Mouse (Mus musculus) limb, embryonic 10.5 days (tissue): ENCODE results near the gene Cdkl3. TPM values are rescaled to one million over a fixed set of nuclear protein-coding genes. Genes with fewer than 3 reads are reported as not detected.

ENCODE experiments used
- DNase-seq: peaks from one replicate; pipeline ENCODE4 v3.0.0-alpha.2; 2017; ENCODE audit warnings: low spot score
- H3K27ac ChIP-seq: fragments of 300-500 bp; sonication (generic); 2 replicates; pipeline ENCODE4 v1.5.1; 2016; ENCODE audit warnings: mild to moderate bottlenecking
- H3K27me3 ChIP-seq: fragments of 300-500 bp; sonication (generic); 2 replicates; pipeline ENCODE4 v1.6.1; 2016; ENCODE audit warnings: low read depth, mild to moderate bottlenecking; ENCODE audit not compliant: poor library complexity, severe bottlenecking
- H3K36me3 ChIP-seq: fragments of 300-500 bp; sonication (generic); 2 replicates; pipeline ENCODE4 v1.6.1; 2016; ENCODE audit warnings: mild to moderate bottlenecking, moderate library complexity
- H3K4me1 ChIP-seq: fragments of 300-500 bp; sonication (generic); 2 replicates; pipeline ENCODE4 v1.6.1; 2016
- H3K4me3 ChIP-seq: fragments of 300-500 bp; sonication (generic); 2 replicates; pipeline ENCODE4 v1.5.1; 2016; ENCODE audit warnings: mild to moderate bottlenecking, moderate library complexity
- H3K9me3 ChIP-seq: fragments of 300-500 bp; sonication (generic); replicated peaks from 2 replicates; pipeline ENCODE4 v1.6.1; 2016; ENCODE audit warnings: mild to moderate bottlenecking
- WGBS: fragments of 180-500 bp; shearing (Covaris S2); methylation state at CpG from one replicate; pipeline ENCODE4 v1.1.7; 2016; 5-methylcytosine and 5-hydroxymethylcytosine counted together
- polyA plus RNA-seq: library from polyadenylated mRNA; unstranded; fragments of >200 nt; fragmentation: Nextera tagmentation; extraction: Ambion mirVana; gene quantifications from 2 replicates; pipeline ENCODE4 v1.2.1, GENCODE M21; 2016

The Cdkl3 gene
- polyA plus RNA-seq, 1 experiment from 2014 or later: 11.8 TPM

GRCm38 (mm10) chr11:51971644-51972043 is 32.4 kb upstream of the Cdkl3 start:
- peaks cover 8% of the 10 kb centered on the region for H3K4me1 ChIP-seq
- no peaks in the 10 kb centered on the region for H3K9me3 ChIP-seq
- 94% methylated on average over 6 of the region's 6 CpGs for WGBS
- peaks cover 70% of the 10 kb centered on the region for H3K36me3 ChIP-seq
- H3K27me3 ChIP-seq: no peaks in the 10 kb centered on the region
- no peak overlapping the region for H3K27ac ChIP-seq
- DNase-seq: no peak
- H3K4me3 ChIP-seq: no peak overlapping the region

GRCm38 (mm10) chr11:51999611-52000289 is 4.3 kb upstream of the Cdkl3 start:
- DNase-seq: peak; percentile 85
- peak overlapping the region; percentile 99 for H3K27ac ChIP-seq
- peaks cover 34% of the 10 kb centered on the region for H3K36me3 ChIP-seq
- no peaks in the 10 kb centered on the region for H3K9me3 ChIP-seq
- WGBS: 0% methylated on average over 29 of the region's 29 CpGs
- H3K27me3 ChIP-seq: no peaks in the 10 kb centered on the region
- peak overlapping the region; percentile 79 for H3K4me3 ChIP-seq
- H3K4me1 ChIP-seq: peaks cover 34% of the 10 kb centered on the region

DNA sequence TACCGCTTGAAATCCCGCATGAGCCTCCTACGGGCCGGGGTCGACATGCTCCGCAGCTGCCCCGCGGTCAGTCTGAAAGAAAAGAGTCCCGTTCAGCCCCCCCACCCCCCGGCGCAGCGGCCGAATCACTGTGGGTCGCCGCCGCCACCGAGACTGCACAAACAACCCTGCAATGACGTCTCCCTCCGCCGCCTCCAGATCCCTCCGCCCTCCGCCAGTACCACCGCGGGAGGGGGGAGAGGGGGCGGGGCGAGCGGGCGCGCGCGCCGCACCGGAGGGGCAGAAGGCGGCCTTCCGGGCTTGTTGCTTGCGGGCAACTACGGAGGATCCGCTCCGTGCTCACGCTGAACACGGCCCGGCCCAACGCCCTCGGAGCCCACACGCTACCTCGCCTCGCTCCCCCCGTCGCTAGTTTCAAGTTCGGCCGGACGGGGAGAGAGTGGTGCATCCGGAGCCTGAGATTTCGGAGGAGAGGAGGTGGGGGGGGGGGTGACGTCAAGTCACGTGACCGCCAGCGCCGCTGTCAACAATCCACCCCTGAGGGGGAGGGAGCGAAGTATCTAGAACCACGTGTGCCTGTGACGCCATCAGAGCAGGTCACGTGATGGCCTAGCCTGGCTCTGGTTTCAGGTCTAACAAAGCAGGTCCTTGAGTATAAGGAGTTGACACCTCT is 3.6 kb upstream of the Cdkl3 start, which contains the start of gene Ube2b:
TSS of gene Ube2b (minus strand) at position 473 of the 673 bp plus-strand sequence.
- no peaks in the 10 kb centered on the region for H3K9me3 ChIP-seq
- H3K4me1 ChIP-seq: peaks cover 37% of the 10 kb centered on the region
- H3K27me3 ChIP-seq: no peaks in the 10 kb centered on the region
- DNase-seq: peak; percentile 98
- WGBS: under 1% methylated on average over 63 of the region's 63 CpGs
- peaks cover 27% of the 10 kb centered on the region for H3K36me3 ChIP-seq
- H3K4me3 ChIP-seq: peak within 1 kb of the TSS; percentile 79
- H3K27ac ChIP-seq: peak within 1 kb of the TSS; percentile 99

DNA sequence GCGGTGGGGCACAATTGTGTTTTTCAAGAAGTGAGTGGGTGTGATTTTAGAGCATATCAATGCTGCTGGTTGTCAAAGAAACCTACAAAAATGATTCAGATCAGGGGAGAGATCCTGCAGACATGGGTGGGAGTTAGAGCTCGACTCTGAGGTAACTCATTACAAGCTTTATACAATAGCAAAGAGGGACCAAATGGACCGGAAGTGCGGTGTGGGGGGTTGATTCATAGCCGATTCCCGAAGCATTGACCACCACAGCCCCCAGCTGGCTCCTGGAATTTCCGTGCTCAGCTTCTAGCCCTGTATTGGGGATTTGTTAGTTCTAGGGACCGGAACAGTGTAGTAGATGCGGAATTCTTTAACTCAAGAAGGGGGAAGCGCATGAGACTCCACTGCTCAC is 2.7 kb upstream of the Cdkl3 start:
- H3K9me3 ChIP-seq: no peaks in the 10 kb centered on the region
- peak overlapping the region; percentile 79 for H3K4me3 ChIP-seq
- DNase-seq: no peak

DNA sequence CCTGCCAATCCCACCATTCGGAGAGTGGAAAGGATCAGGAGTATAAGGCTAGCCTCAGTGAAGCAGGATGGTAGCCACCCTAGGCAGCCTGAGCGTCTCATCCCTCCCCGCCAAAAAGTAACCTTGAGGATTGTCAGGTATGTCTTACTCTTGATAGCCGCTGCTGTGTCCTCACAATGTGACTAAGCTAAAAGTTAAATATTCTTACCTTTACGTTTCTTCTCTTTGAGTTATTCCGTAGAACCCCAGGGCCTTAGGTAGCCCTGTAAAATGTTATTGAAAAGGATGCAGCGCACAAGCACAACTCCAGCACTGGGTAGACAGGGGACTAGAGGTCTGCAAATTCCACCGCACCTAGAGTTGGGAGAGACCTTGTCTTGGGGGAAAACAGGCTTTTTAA is 2.2 kb upstream of the Cdkl3 start:
- WGBS: 95% methylated on average over 8 of the region's 8 CpGs
- no peaks in the 10 kb centered on the region for H3K27me3 ChIP-seq
- peak overlapping the region; percentile 99; the same call in 1 of the 2 replicates for H3K27ac ChIP-seq
- peak overlapping the region; percentile 79; the same call in 1 of the 2 replicates for H3K4me3 ChIP-seq
- no peak for DNase-seq
- H3K4me1 ChIP-seq: peaks cover 46% of the 10 kb centered on the region
- peaks cover 13% of the 10 kb centered on the region for H3K36me3 ChIP-seq
- no peaks in the 10 kb centered on the region for H3K9me3 ChIP-seq

More for the DNA sequence above, 2.7 kb upstream of the Cdkl3 start:
- Histone ChIP-seq H3K27ac (peak overlapping the region; percentile 99), H3K27me3 (no peaks in the 10 kb centered on the region), H3K36me3 (peaks cover 18% of the 10 kb centered on the region), H3K4me1 (peaks cover 46% of the 10 kb centered on the region)
- WGBS: 79% methylated on average over 10 of the region's 10 CpGs

DNA sequence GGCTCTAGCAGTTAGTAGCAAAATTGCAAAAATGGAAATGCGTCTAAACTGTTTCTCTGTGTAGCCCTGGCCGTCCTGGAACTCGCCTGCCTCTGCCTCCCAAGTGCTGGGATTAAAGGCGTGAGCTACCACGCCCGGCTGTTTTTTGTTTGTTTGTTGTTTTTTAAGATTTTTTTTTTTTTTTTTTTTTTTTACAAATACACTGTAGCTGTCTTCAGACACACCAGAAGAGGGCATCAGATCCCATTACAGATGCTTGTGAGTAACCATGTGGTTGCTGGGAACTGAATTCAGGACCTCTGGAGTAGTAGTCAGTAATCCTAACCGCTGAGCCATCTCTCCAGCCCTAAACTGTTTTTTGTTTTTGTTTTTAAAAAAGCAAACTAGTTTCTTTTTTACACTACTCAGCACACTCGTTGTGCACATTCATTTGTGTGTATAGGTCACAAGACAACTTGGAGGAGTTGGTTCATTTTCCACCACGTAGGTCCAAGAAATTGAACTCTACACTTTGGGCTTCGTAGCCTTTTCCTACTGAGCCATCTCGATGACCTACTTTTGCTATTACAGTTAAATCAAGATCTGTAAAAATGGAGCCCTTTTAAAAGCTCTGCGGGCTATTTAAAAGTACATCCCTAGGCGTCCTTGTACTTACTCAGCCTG is 1.0 kb upstream of the Cdkl3 start:
- Histone ChIP-seq H3K9me3 (no peaks in the 10 kb centered on the region), H3K27ac (peak overlapping the region; percentile 91), H3K4me1 (peaks cover 43% of the 10 kb centered on the region), H3K36me3 (peaks cover 2% of the 10 kb centered on the region), H3K4me3 (peak overlapping the region; percentile 73), H3K27me3 (no peaks in the 10 kb centered on the region)
- WGBS: 80% methylated on average over 13 of the region's 13 CpGs
- no peak for DNase-seq

DNA sequence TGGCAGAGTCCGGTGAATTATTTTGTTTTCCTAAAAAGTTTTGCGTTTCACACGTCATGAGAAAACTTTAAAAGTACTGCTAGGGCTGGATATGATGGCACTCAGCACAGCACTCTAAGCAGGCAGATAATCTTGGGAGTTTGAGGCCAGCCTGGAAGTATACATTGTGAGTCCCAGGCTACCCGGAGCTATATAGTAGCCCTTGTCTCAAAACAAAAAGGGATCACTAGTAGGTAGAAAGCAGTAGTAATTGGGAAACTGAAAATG is 583 bp upstream of the Cdkl3 start:
- H3K36me3 ChIP-seq: no peaks in the 10 kb centered on the region
- peak overlapping the region; percentile 73 for H3K4me3 ChIP-seq
- H3K4me1 ChIP-seq: peaks cover 38% of the 10 kb centered on the region
- WGBS: 21% methylated on average over 4 of the region's 4 CpGs
- H3K27me3 ChIP-seq: no peaks in the 10 kb centered on the region
- DNase-seq: no peak
- H3K27ac ChIP-seq: peak overlapping the region; percentile 91
- no peaks in the 10 kb centered on the region for H3K9me3 ChIP-seq

DNA sequence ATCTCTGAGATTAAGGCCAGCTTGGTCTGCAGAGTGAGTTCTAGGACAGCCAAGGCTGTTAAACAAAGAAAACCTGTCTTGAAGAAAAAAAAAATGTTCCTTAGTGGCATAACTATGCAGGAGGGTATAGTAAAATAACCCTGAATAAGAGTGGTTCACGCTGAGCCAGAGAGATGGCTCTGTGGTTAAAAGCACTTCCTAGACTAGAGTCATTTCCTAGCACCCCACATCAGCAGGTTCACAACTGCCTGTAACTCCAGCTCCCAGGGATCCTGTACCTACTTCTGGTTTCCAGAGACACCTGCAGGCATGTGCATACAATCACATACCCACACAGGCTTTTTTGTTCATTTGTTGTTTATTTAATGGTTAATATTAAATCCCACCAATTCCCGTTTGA is 1.6 kb downstream of the Cdkl3 start:
- no peak for DNase-seq
- H3K27me3 ChIP-seq: no peaks in the 10 kb centered on the region
- no peaks in the 10 kb centered on the region for H3K9me3 ChIP-seq
- H3K4me3 ChIP-seq: peak overlapping the region; percentile 73; the same call in 1 of the 2 replicates
- 84% methylated on average over 2 of the region's 2 CpGs for whole genome bisulfite sequencing
- peaks cover 28% of the 10 kb centered on the region for H3K4me1 ChIP-seq
- H3K36me3 ChIP-seq: no peaks in the 10 kb centered on the region
- no peak overlapping the region for H3K27ac ChIP-seq

GRCm38 (mm10) chr11:52011011-52011410 is 7.0 kb downstream of the Cdkl3 start:
- Histone ChIP-seq H3K4me3 (no peak overlapping the region), H3K4me1 (peaks cover 4% of the 10 kb centered on the region; the same call in 1 of the 2 replicates), H3K9me3 (no peaks in the 10 kb centered on the region), H3K27me3 (no peaks in the 10 kb centered on the region), H3K27ac (no peak overlapping the region), H3K36me3 (no peaks in the 10 kb centered on the region)
- DNase-seq: no peak
- 90% methylated on average over 11 of the region's 11 CpGs for WGBS

- Histone ChIP-seq H3K27ac (no peak overlapping the region), H3K4me1 (no peaks in the 10 kb centered on the region), H3K4me3 (no peak overlapping the region), H3K9me3 (no peaks in the 10 kb centered on the region), H3K36me3 (no peaks in the 10 kb centered on the region), H3K27me3 (no peaks in the 10 kb centered on the region)
- no peak for DNase-seq
- WGBS: 90% methylated on average over 5 of the region's 5 CpGs
Observed at GRCm38 (mm10) chr11:52011541-52011940, 7.5 kb downstream of the Cdkl3 start.

GRCm38 (mm10) chr11:52018217-52018616 is 14.2 kb downstream of the Cdkl3 start:
- 88% methylated on average over 9 of the region's 9 CpGs for WGBS
- no peaks in the 10 kb centered on the region for H3K27me3 ChIP-seq
- H3K4me1 ChIP-seq: no peaks in the 10 kb centered on the region
- H3K27ac ChIP-seq: no peak overlapping the region
- H3K4me3 ChIP-seq: no peak overlapping the region
- H3K36me3 ChIP-seq: no peaks in the 10 kb centered on the region
- no peak for DNase-seq
- no peaks in the 10 kb centered on the region for H3K9me3 ChIP-seq

- no peak overlapping the region for H3K4me3 ChIP-seq
- no peaks in the 10 kb centered on the region for H3K27me3 ChIP-seq
- no peak overlapping the region for H3K27ac ChIP-seq
- H3K36me3 ChIP-seq: peaks cover 4% of the 10 kb centered on the region; the same call in 1 of the 2 replicates
- DNase-seq: no peak
- WGBS: 62% methylated on average over 8 of the region's 8 CpGs
- H3K4me1 ChIP-seq: no peaks in the 10 kb centered on the region
- no peaks in the 10 kb centered on the region for H3K9me3 ChIP-seq
Observed at GRCm38 (mm10) chr11:52032356-52032755, 28.3 kb downstream of the Cdkl3 start.

- H3K36me3 ChIP-seq: peaks cover 4% of the 10 kb centered on the region; the same call in 1 of the 2 replicates
- WGBS: 86% methylated on average over 1 of the region's 1 CpGs
- no peak overlapping the region for H3K4me3 ChIP-seq
- no peak overlapping the region for H3K27ac ChIP-seq
- no peaks in the 10 kb centered on the region for H3K27me3 ChIP-seq
- H3K9me3 ChIP-seq: no peaks in the 10 kb centered on the region
- H3K4me1 ChIP-seq: no peaks in the 10 kb centered on the region
- no peak for DNase-seq
Observed at GRCm38 (mm10) chr11:52033953-52034352, 29.9 kb downstream of the Cdkl3 start.
